25 mouse cellular contexts compared by ENCODE assay signal in the genomic region with DNA sequence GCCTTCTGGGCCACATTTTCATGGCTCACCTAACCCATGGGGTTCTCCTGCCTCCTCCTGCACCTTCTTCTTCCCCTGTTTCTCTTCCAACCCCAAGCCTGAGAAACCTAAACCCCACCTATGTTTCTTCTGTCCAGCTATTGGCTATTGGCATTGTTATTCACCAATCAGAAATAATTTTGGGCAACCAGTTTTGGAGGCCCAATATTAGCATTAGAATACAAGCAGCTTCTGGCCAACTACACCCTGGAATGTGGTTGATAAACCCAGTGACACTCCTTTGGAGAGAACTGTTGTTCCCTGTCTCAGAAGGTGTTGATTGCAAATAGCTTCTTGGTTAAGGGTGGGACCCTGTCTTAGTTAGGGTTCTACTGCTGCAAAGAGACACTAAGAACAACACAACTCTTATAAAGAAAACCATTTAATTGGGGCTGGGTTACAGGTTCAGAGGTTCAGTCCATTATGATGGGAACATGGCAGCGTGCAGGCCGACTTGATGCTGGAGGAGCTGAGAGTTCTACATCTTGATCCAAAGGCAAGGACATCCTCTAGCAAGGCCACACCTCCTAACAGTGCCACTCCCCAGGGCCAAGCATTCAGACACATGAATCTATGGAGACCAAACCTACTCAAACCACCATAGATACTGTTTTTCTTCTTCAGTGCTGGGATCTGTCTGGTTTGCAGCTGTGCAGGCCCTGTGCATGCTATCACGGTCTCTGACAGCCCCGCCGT.
"Had no signal": no experiment of that assay in that cellular context is flagged by ENCODE, and none has a peak within 500 bp of the region (broad histone marks: within the 10 kb centered on the region; RNA-seq: fewer than 3 reads in every experiment).

No protein-coding gene starts in this region.

- H3K4me3 ChIP-seq: heart, adult 2 months; heart, embryonic 13.5 days; heart, embryonic 15.5 days; hindbrain, embryonic 13.5 days; hindbrain, embryonic 15.5 days; layer of hippocampus, adult 2 months; left cerebral cortex, adult 2 months; limb, embryonic 10.5 days; limb, embryonic 12.5 days; liver, embryonic 13.5 days; liver, embryonic 15.5 days had no signal

- H3K4me1 ChIP-seq: heart, embryonic 13.5 days; heart, embryonic 15.5 days; limb, embryonic 10.5 days; limb, embryonic 12.5 days had no signal

- H3K4me2 ChIP-seq: heart, embryonic 11.5 days; heart, embryonic 13.5 days; heart, embryonic 15.5 days; hindbrain, embryonic 13.5 days; hindbrain, embryonic 15.5 days; limb, embryonic 12.5 days; liver, embryonic 13.5 days; liver, embryonic 15.5 days had no signal

- H3K27ac ChIP-seq: heart, adult 2 months; heart, embryonic 13.5 days; heart, embryonic 15.5 days; hindbrain, embryonic 13.5 days; hindbrain, embryonic 15.5 days; hindbrain, postnatal 0 days; layer of hippocampus, adult 2 months; left cerebral cortex, adult 2 months; limb, embryonic 10.5 days; limb, embryonic 12.5 days; liver, embryonic 13.5 days; liver, embryonic 15.5 days had no signal

- DNase-seq: gastrocnemius, postnatal 14 days; gastrocnemius, postnatal 36 days; heart, adult 11 months; heart, adult 2 months; heart, postnatal 14 days; heart, postnatal 36 days; kidney, adult 18-20 months; kidney, adult 8-10 months; kidney, postnatal 10 days; kidney, postnatal 25 days; kidney, postnatal 4 days; liver; liver, embryonic 13.5 days had no signal

- ATAC-seq: hindbrain, postnatal 0 days; intestine, embryonic 16.5 days had no signal

- H3K9ac ChIP-seq: heart, embryonic 13.5 days; heart, embryonic 15.5 days; hindbrain, embryonic 13.5 days; hindbrain, embryonic 15.5 days; limb, embryonic 12.5 days; liver, embryonic 13.5 days; liver, embryonic 15.5 days had no signal

- H3K9me3 ChIP-seq: heart, embryonic 15.5 days; hindbrain, embryonic 15.5 days; limb, embryonic 10.5 days; liver, embryonic 13.5 days; liver, embryonic 15.5 days had no signal

- H3K27me3 ChIP-seq: heart, embryonic 13.5 days; heart, embryonic 15.5 days; hindbrain, embryonic 13.5 days; hindbrain, embryonic 15.5 days; limb, embryonic 12.5 days; liver, embryonic 13.5 days; liver, embryonic 15.5 days had no signal
